Mouse (Mus musculus) kidney, embryonic 16.5 days (tissue): Measurements from ENCODE around the gene Cplane1. TPM values are rescaled to one million over a fixed set of nuclear protein-coding genes. Genes with fewer than 3 reads are reported as not detected.

ENCODE experiments used
- ATAC-seq: fragments of 200-750 bp; cut with Nextera tagmentation; 2 replicates; pipeline ENCODE4 v1.8.0; 2017; ENCODE audit warnings: moderate TSS enrichment; ENCODE audit not compliant: low FRiP score, low TSS enrichment
- H3K27ac ChIP-seq: fragments of 300-500 bp; sonication (generic); 2 replicates; pipeline ENCODE4 v1.5.1; 2014; ENCODE audit warnings: low read length
- H3K27me3 ChIP-seq: fragments of 300-500 bp; sonication (generic); 2 replicates; pipeline ENCODE4 v1.6.1; 2014; ENCODE audit warnings: low read length, control low read depth, mixed read lengths; ENCODE audit not compliant: insufficient read depth
- H3K36me3 ChIP-seq: fragments of 300-500 bp; sonication (generic); 2 replicates; pipeline ENCODE4 v1.6.1; 2014; ENCODE audit warnings: low read length, control low read depth, mixed read lengths; ENCODE audit not compliant: insufficient read depth
- H3K4me1 ChIP-seq: fragments of 300-500 bp; sonication (generic); 2 replicates; pipeline ENCODE4 v1.6.1; 2014; ENCODE audit warnings: low read length, control low read depth, mixed read lengths; ENCODE audit not compliant: insufficient read depth
- H3K4me2 ChIP-seq: fragments of 300-500 bp; sonication (generic); replicated peaks from 2 replicates; pipeline ENCODE4 v1.6.1; 2014; ENCODE audit warnings: low read depth, low read length
- H3K4me3 ChIP-seq: fragments of 300-500 bp; sonication (generic); 2 replicates; pipeline ENCODE4 v1.5.1; 2014; ENCODE audit warnings: mild to moderate bottlenecking, low read length
- H3K9ac ChIP-seq: fragments of 300-500 bp; sonication (generic); replicated peaks from 2 replicates; pipeline ENCODE4 v1.6.1; 2014; ENCODE audit warnings: low read length
- H3K9me3 ChIP-seq: fragments of 300-500 bp; sonication (generic); 2 replicates; pipeline ENCODE4 v1.6.1; 2016; ENCODE audit warnings: low read length, control low read depth
- WGBS: fragments of 180-500 bp; shearing (Covaris S2); extraction: QIAGEN DNeasy Blood & Tissue Kit; methylation state at CpG from one replicate; pipeline ENCODE4 v1.1.7; 2014; 5-methylcytosine and 5-hydroxymethylcytosine counted together
- polyA plus RNA-seq: library from polyadenylated mRNA; unstranded; fragments of >200 nt; fragmentation: Nextera tagmentation; extraction: Ambion mirVana; gene quantifications from 2 replicates; pipeline ENCODE4 v1.2.1, GENCODE M21; 2015

The Cplane1 gene
- polyA plus RNA-seq, 1 experiment from 2014 or later, result 5.9 TPM

- no peak overlapping the region for H3K27ac ChIP-seq
- H3K9ac ChIP-seq, result no peak overlapping the region
- H3K4me1 ChIP-seq, result 0 out of 2 replicates have a peak, but pooled peaks cover 2% of the 10 kb centered on the region
- no peaks in the 10 kb centered on the region for H3K36me3 ChIP-seq
- WGBS, result 67% methylated on average over 7 of the region's 7 CpGs
- H3K27me3 ChIP-seq, result no peaks in the 10 kb centered on the region
- no peak overlapping the region for H3K4me2 ChIP-seq
- no peaks in the 10 kb centered on the region for H3K9me3 ChIP-seq
- no peak overlapping the region for H3K4me3 ChIP-seq
- ATAC-seq, result no peak
These were observed 112.8 kb downstream of the Cplane1 start for GRCm38 (mm10) chr15:8281701-8282100.

DNA sequence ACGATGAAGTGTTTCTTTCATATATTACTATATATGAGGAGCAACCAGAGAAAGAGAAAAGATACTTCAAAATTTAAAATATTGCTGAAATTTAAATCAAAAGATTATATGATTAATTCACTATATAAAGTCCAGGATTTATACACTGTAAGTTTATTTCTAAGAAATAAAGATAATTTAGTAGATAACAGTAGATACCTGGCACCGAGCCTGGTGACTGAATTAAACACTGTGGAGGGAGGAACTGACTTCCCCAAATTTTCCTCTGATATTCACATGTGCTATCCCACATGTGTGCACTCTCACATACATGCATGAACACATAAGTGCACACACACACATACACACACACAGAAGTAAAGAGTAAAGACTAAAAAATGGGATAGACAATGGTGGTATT lies 113.2 kb downstream of the Cplane1 start:
- Histone ChIP-seq H3K4me3 (no peak overlapping the region), H3K4me2 (no peak overlapping the region), H3K36me3 (no peaks in the 10 kb centered on the region), H3K9ac (no peak overlapping the region), H3K27ac (no peak overlapping the region), H3K27me3 (no peaks in the 10 kb centered on the region), H3K9me3 (no peaks in the 10 kb centered on the region), H3K4me1 (0 out of 2 replicates have a peak, but pooled peaks cover 2% of the 10 kb centered on the region)
- ATAC-seq, result no peak
- 87% methylated on average over 2 of the region's 2 CpGs for WGBS

DNA sequence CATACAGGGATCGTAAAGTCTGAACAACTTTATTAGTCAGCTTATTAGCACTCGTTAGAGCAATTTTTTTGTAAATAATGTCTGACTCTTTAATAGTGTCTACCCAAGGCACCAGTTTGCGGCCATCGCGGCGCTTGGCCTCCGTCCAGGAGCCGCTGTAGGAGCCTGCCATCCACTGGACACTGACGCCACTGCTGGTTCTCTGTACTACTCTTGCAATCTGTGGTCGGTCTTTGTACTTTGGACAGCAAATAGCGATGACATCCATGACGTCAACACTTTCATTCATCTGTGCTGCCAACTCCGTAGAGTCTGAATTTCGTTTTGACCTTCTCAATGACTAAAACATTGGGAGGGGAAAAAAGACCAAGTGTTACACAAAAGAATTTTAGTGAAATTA lies 122.3 kb downstream of the Cplane1 start:
- H3K9ac ChIP-seq, result no peak overlapping the region
- H3K27ac ChIP-seq, result no peak overlapping the region
- H3K27me3 ChIP-seq, result no peaks in the 10 kb centered on the region
- peaks cover 47% of the 10 kb centered on the region for H3K36me3 ChIP-seq
- ATAC-seq, result no peak
- WGBS, result 97% methylated on average over 14 of the region's 14 CpGs
- H3K4me3 ChIP-seq, result no peak overlapping the region
- no peaks in the 10 kb centered on the region for H3K4me1 ChIP-seq
- no peaks in the 10 kb centered on the region for H3K9me3 ChIP-seq
- no peak overlapping the region for H3K4me2 ChIP-seq

GRCm38 (mm10) chr15:8294150-8294549 lies 125.2 kb downstream of the Cplane1 start:
- ATAC-seq, result no peak
- Histone ChIP-seq H3K36me3 (peaks cover 56% of the 10 kb centered on the region), H3K4me1 (no peaks in the 10 kb centered on the region), H3K4me2 (no peak overlapping the region), H3K9ac (no peak overlapping the region), H3K27ac (no peak overlapping the region), H3K27me3 (no peaks in the 10 kb centered on the region), H3K9me3 (no peaks in the 10 kb centered on the region), H3K4me3 (no peak overlapping the region)
- WGBS, result 95% methylated on average over 6 of the region's 6 CpGs

GRCm38 (mm10) chr15:8302944-8303343 lies 134.0 kb downstream of the Cplane1 start:
- no peak overlapping the region for H3K4me2 ChIP-seq
- H3K9me3 ChIP-seq, result no peaks in the 10 kb centered on the region
- WGBS, result 90% methylated on average over 10 of the region's 10 CpGs
- no peak overlapping the region for H3K9ac ChIP-seq
- H3K27me3 ChIP-seq, result no peaks in the 10 kb centered on the region
- H3K27ac ChIP-seq, result no peak overlapping the region
- no peaks in the 10 kb centered on the region for H3K4me1 ChIP-seq
- no peak for ATAC-seq
- H3K36me3 ChIP-seq, result peaks cover 52% of the 10 kb centered on the region
- H3K4me3 ChIP-seq, result no peak overlapping the region

DNA sequence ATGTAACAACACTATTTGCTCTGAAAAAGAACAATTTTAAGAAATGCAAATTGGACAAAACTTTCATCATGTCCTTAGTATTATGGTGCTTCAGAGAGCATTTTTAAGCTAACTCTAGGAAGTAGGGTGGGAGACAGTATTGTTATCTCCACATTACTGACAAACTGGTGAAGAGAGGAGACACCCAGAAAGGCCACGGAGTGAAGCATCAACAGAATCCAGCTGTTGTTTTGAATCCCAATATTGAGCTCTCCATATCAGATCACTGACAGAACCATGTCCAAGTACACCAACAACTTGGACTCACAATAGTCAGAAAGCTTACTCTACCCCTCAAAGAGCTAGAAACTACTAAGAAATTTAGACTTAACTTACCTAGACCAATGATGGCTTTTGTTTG lies 136.6 kb downstream of the Cplane1 start:
- ATAC-seq, result no peak
- no peaks in the 10 kb centered on the region for H3K4me1 ChIP-seq
- H3K4me2 ChIP-seq, result no peak overlapping the region
- H3K27me3 ChIP-seq, result no peaks in the 10 kb centered on the region
- peaks cover 52% of the 10 kb centered on the region for H3K36me3 ChIP-seq
- H3K27ac ChIP-seq, result no peak overlapping the region
- no peak overlapping the region for H3K9ac ChIP-seq
- H3K9me3 ChIP-seq, result no peaks in the 10 kb centered on the region
- H3K4me3 ChIP-seq, result no peak overlapping the region
- WGBS, result 84% methylated on average over 1 of the region's 1 CpGs

GRCm38 (mm10) chr15:8317381-8317780 lies 148.5 kb downstream of the Cplane1 start:
- H3K4me3 ChIP-seq, result no peak overlapping the region
- H3K4me2 ChIP-seq, result no peak overlapping the region
- no peak overlapping the region for H3K27ac ChIP-seq
- ATAC-seq, result no peak
- peaks cover 34% of the 10 kb centered on the region for H3K36me3 ChIP-seq
- 89% methylated on average over 4 of the region's 4 CpGs for WGBS
- no peak overlapping the region for H3K9ac ChIP-seq
- H3K9me3 ChIP-seq, result no peaks in the 10 kb centered on the region
- no peaks in the 10 kb centered on the region for H3K27me3 ChIP-seq
- no peaks in the 10 kb centered on the region for H3K4me1 ChIP-seq

DNA sequence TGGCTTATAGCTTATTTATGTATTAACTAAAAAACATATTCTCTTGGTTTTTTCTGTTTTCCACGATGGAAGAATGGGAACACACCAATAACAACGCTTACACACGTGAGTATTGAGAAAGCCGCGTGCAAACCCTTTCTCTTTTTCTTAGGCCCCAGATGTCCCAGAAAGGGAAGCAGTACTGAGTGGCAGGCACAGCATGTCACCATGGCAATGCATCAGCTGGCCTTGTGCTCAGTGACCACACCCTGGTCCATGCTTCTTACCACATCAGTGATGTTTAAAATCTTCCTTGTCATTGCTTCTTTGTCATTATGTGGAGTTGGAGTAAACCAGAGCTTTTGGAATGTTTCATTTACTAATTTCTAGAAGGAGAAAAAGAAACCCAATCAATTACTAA lies 150.3 kb downstream of the Cplane1 start:
- Histone ChIP-seq H3K9me3 (no peaks in the 10 kb centered on the region), H3K27me3 (no peaks in the 10 kb centered on the region), H3K36me3 (peaks cover 32% of the 10 kb centered on the region), H3K4me2 (no peak overlapping the region), H3K4me3 (no peak overlapping the region), H3K27ac (no peak overlapping the region), H3K9ac (no peak overlapping the region), H3K4me1 (no peaks in the 10 kb centered on the region)
- no peak for ATAC-seq
- WGBS, result 96% methylated on average over 5 of the region's 5 CpGs

Other genes starting within 250 kb of the Cplane1 start
- gene Wdr70, start 69.9 kb upstream of the Cplane1 start, polyA plus RNA-seq, result 60.2 and 60.5 TPM in 2 replicates
- gene Nup155, start 59.8 kb upstream of the Cplane1 start, polyA plus RNA-seq, result 19.4 and 20.0 TPM in 2 replicates